Mouse (Mus musculus): ENCODE results near the gene Gm11596. TPM values are rescaled to one million over a fixed set of nuclear protein-coding genes. Genes with fewer than 3 reads are reported as not detected.
"Not testable (repeated sequence)": the region's sequence is repeated elsewhere in the genome, so short reads cannot be mapped to it uniquely, and the experiment has no call there.

Gene Gm11596
- polyA plus RNA-seq, 1 experiment: not detected

GRCm38 (mm10) chr11:99780604-99781003 lies 12.7 kb downstream of the Gm11596 start, which contains the start of gene Krtap4-8:
Gene Krtap4-8, minus strand, starts transcription at chr11:99780704.
- no peaks in the 10 kb centered on the region for H3K36me3 ChIP-seq (ENCODE audit: control insufficient read depth, insufficient read depth, low read length)
- H3K4me3 ChIP-seq (ENCODE audit: control insufficient read depth, insufficient read depth, low read length): no peak within 1 kb of the TSS
- no peak for DNase-seq
- no peak for TF ChIP-seq CTCF (IDR thresholded peaks at IDR 0.05; ENCODE audit: borderline replicate concordance, control insufficient read depth, extremely low read depth, insufficient read depth, low read length, poor library complexity)
- TF ChIP-seq POLR2A (IDR thresholded peaks at IDR 0.05; ENCODE audit: control insufficient read depth, extremely low read depth, insufficient read depth, low read length, poor library complexity): no peak
- H3K4me1 ChIP-seq (replicated peaks; ENCODE audit: control insufficient read depth, insufficient read depth, low read length): no peaks in the 10 kb centered on the region
- no peak within 1 kb of the TSS for H3K27ac ChIP-seq (ENCODE audit: control insufficient read depth, insufficient read depth, low read length)
- 96% methylated on average over 2 of the region's 2 CpGs for WGBS
- H3K27me3 ChIP-seq (ENCODE audit: control insufficient read depth, insufficient read depth, low read length): no peaks in the 10 kb centered on the region

GRCm38 (mm10) chr11:99778401-99778800 lies 14.9 kb downstream of the Gm11596 start:
- Histone ChIP-seq H3K27me3 (ENCODE audit: control insufficient read depth, insufficient read depth, low read length) (no peaks in the 10 kb centered on the region), H3K36me3 (ENCODE audit: control insufficient read depth, insufficient read depth, low read length) (no peaks in the 10 kb centered on the region), H3K27ac (ENCODE audit: control insufficient read depth, insufficient read depth, low read length) (no peak overlapping the region), H3K4me1 (replicated peaks; ENCODE audit: control insufficient read depth, insufficient read depth, low read length) (no peaks in the 10 kb centered on the region), H3K4me3 (ENCODE audit: control insufficient read depth, insufficient read depth, low read length) (no peak overlapping the region)
- no peak for TF ChIP-seq CTCF (IDR thresholded peaks at IDR 0.05; ENCODE audit: borderline replicate concordance, control insufficient read depth, extremely low read depth, insufficient read depth, low read length, poor library complexity)
- no peak for TF ChIP-seq POLR2A (IDR thresholded peaks at IDR 0.05; ENCODE audit: control insufficient read depth, extremely low read depth, insufficient read depth, low read length, poor library complexity)
- 81% methylated on average over 7 of the region's 7 CpGs for WGBS
- no peak for DNase-seq

- not testable (repeated sequence) for H3K27me3 ChIP-seq (ENCODE audit: control insufficient read depth, insufficient read depth, low read length); H3K36me3 ChIP-seq (ENCODE audit: control insufficient read depth, insufficient read depth, low read length); DNase-seq; H3K4me1 ChIP-seq (replicated peaks; ENCODE audit: control insufficient read depth, insufficient read depth, low read length); H3K27ac ChIP-seq (ENCODE audit: control insufficient read depth, insufficient read depth, low read length); H3K4me3 ChIP-seq (ENCODE audit: control insufficient read depth, insufficient read depth, low read length)
Measured at GRCm38 (mm10) chr11:99772813-99773212, 20.5 kb downstream of the Gm11596 start, which contains the start of gene Gm11595. Gene Gm11595, minus strand, starts transcription at chr11:99772913.

- Histone ChIP-seq H3K36me3 (ENCODE audit: control insufficient read depth, insufficient read depth, low read length) (no peaks in the 10 kb centered on the region), H3K27me3 (ENCODE audit: control insufficient read depth, insufficient read depth, low read length) (no peaks in the 10 kb centered on the region), H3K4me3 (ENCODE audit: control insufficient read depth, insufficient read depth, low read length) (no peak overlapping the region), H3K4me1 (replicated peaks; ENCODE audit: control insufficient read depth, insufficient read depth, low read length) (no peaks in the 10 kb centered on the region), H3K27ac (ENCODE audit: control insufficient read depth, insufficient read depth, low read length) (no peak overlapping the region)
- 89% methylated on average over 2 of the region's 2 CpGs for WGBS
- TF ChIP-seq CTCF (IDR thresholded peaks at IDR 0.05; ENCODE audit: borderline replicate concordance, control insufficient read depth, extremely low read depth, insufficient read depth, low read length, poor library complexity): no peak
- no peak for TF ChIP-seq POLR2A (IDR thresholded peaks at IDR 0.05; ENCODE audit: control insufficient read depth, extremely low read depth, insufficient read depth, low read length, poor library complexity)
- no peak for DNase-seq
Measured at GRCm38 (mm10) chr11:99768410-99768809, 24.9 kb downstream of the Gm11596 start.

- TF ChIP-seq POLR2A (IDR thresholded peaks at IDR 0.05; ENCODE audit: control insufficient read depth, extremely low read depth, insufficient read depth, low read length, poor library complexity): no peak
- Histone ChIP-seq H3K4me3 (ENCODE audit: control insufficient read depth, insufficient read depth, low read length) (no peak overlapping the region), H3K27me3 (ENCODE audit: control insufficient read depth, insufficient read depth, low read length) (no peaks in the 10 kb centered on the region), H3K36me3 (ENCODE audit: control insufficient read depth, insufficient read depth, low read length) (no peaks in the 10 kb centered on the region), H3K27ac (ENCODE audit: control insufficient read depth, insufficient read depth, low read length) (no peak overlapping the region), H3K4me1 (replicated peaks; ENCODE audit: control insufficient read depth, insufficient read depth, low read length) (no peaks in the 10 kb centered on the region)
- no peak for DNase-seq
- 100% methylated on average over 1 of the region's 1 CpGs for WGBS
Measured at GRCm38 (mm10) chr11:99758877-99759276, 34.4 kb downstream of the Gm11596 start.

GRCm38 (mm10) chr11:99743985-99744384 lies 49.3 kb downstream of the Gm11596 start:
- TF ChIP-seq CTCF (IDR thresholded peaks at IDR 0.05; ENCODE audit: borderline replicate concordance, control insufficient read depth, extremely low read depth, insufficient read depth, low read length, poor library complexity): no peak
- no peak for TF ChIP-seq POLR2A (IDR thresholded peaks at IDR 0.05; ENCODE audit: control insufficient read depth, extremely low read depth, insufficient read depth, low read length, poor library complexity)
- Histone ChIP-seq H3K27ac (ENCODE audit: control insufficient read depth, insufficient read depth, low read length) (no peak overlapping the region), H3K4me3 (ENCODE audit: control insufficient read depth, insufficient read depth, low read length) (no peak overlapping the region), H3K27me3 (ENCODE audit: control insufficient read depth, insufficient read depth, low read length) (no peaks in the 10 kb centered on the region), H3K36me3 (ENCODE audit: control insufficient read depth, insufficient read depth, low read length) (no peaks in the 10 kb centered on the region), H3K4me1 (replicated peaks; ENCODE audit: control insufficient read depth, insufficient read depth, low read length) (no peaks in the 10 kb centered on the region)
- no peak for DNase-seq
- WGBS: 93% methylated on average over 3 of the region's 3 CpGs

Other genes with a start within 250 kb of the Gm11596 start
- gene Krtap3-3, start 242.6 kb downstream of the Gm11596 start, polyA plus RNA-seq (2012; rRNA removed): 0.46 and 0.66 TPM in 2 replicates
- gene Krtap3-2, start 236.6 kb downstream of the Gm11596 start, polyA plus RNA-seq (2012; rRNA removed): 0.15 and 0.19 TPM in 2 replicates
- not detected in 2 replicates for gene Gm11939, start 234.0 kb downstream of the Gm11596 start, polyA plus RNA-seq (2012; rRNA removed)
- gene Krtap3-1, start 226.8 kb downstream of the Gm11596 start, polyA plus RNA-seq (2012; rRNA removed): 0.43 and 0.81 TPM in 2 replicates
- not detected in 2 replicates for gene Krtap1-5, start 212.5 kb downstream of the Gm11596 start, polyA plus RNA-seq (2012; rRNA removed)
- not detected in 2 replicates for gene Krtap1-4, start 209.8 kb downstream of the Gm11596 start, polyA plus RNA-seq (2012; rRNA removed)
- gene Krtap1-3, start 202.1 kb downstream of the Gm11596 start, polyA plus RNA-seq (2012; rRNA removed): not detected in 2 replicates
- not detected in 2 replicates for gene Krtap9-3, start 195.4 kb downstream of the Gm11596 start, polyA plus RNA-seq (2012; rRNA removed)
- gene Gm11938, start 190.2 kb downstream of the Gm11596 start, polyA plus RNA-seq (2012; rRNA removed): 0.33 TPM in 1 of 2 replicates, not detected in the other
- gene Gm11937, start 183.3 kb downstream of the Gm11596 start, polyA plus RNA-seq (2012; rRNA removed): not detected in 2 replicates
- 0.22 and 0.37 TPM in 2 replicates for gene Krtap2-4, start 178.6 kb downstream of the Gm11596 start, polyA plus RNA-seq (2012; rRNA removed)
- gene Gm11562, start 173.0 kb downstream of the Gm11596 start, polyA plus RNA-seq (2012; rRNA removed): not detected in 2 replicates
- gene Krtap4-1, start 165.2 kb downstream of the Gm11596 start, polyA plus RNA-seq (2012; rRNA removed): not detected in 2 replicates
- not detected in 2 replicates for gene Krtap4-2, start 158.4 kb downstream of the Gm11596 start, polyA plus RNA-seq (2012; rRNA removed)
- not detected in 2 replicates for gene Krtap4-7, start 149.4 kb downstream of the Gm11596 start, polyA plus RNA-seq (2012; rRNA removed)
- not detected in 2 replicates for gene Gm11555, start 143.2 kb downstream of the Gm11596 start, polyA plus RNA-seq (2012; rRNA removed)
- not detected in 2 replicates for gene Gm11563, start 134.5 kb downstream of the Gm11596 start, polyA plus RNA-seq (2012; rRNA removed)
- not detected in 2 replicates for gene Krtap4-6, start 127.5 kb downstream of the Gm11596 start, polyA plus RNA-seq (2012; rRNA removed)
- not detected in 2 replicates for gene Gm14190, start 102.7 kb downstream of the Gm11596 start, polyA plus RNA-seq (2012; rRNA removed)
- gene Gm14180, start 59.2 kb downstream of the Gm11596 start, polyA plus RNA-seq (2012; rRNA removed): not detected in 2 replicates
- gene Gm11595, start 20.6 kb downstream of the Gm11596 start, polyA plus RNA-seq (2012; rRNA removed): not detected in 2 replicates
- not detected in 2 replicates for gene Krtap4-8, start 12.8 kb downstream of the Gm11596 start, polyA plus RNA-seq (2012; rRNA removed)
- gene Krtap4-9, start 8.3 kb downstream of the Gm11596 start, polyA plus RNA-seq (2012; rRNA removed): 0.17 TPM in 1 of 2 replicates, not detected in the other
- not detected in 2 replicates for gene Gm11569, start 5.5 kb upstream of the Gm11596 start, polyA plus RNA-seq (2012; rRNA removed)
- gene Gm11554, start 11.0 kb upstream of the Gm11596 start, polyA plus RNA-seq (2012; rRNA removed): not detected in 2 replicates
- not detected in 2 replicates for gene Krtap4-13, start 16.4 kb upstream of the Gm11596 start, polyA plus RNA-seq (2012; rRNA removed)
- gene Gm11564, start 22.2 kb upstream of the Gm11596 start, polyA plus RNA-seq (2012; rRNA removed): not detected in 2 replicates
- not detected in 2 replicates for gene 2300003K06Rik, start 44.6 kb upstream of the Gm11596 start, polyA plus RNA-seq (2012; rRNA removed)
- gene Krtap4-16, start 58.1 kb upstream of the Gm11596 start, polyA plus RNA-seq (2012; rRNA removed): 0.28 TPM in 1 of 2 replicates, not detected in the other
- gene Gm11568, start 64.5 kb upstream of the Gm11596 start, polyA plus RNA-seq (2012; rRNA removed): not detected in 2 replicates
- 0.31 TPM in 1 of 2 replicates, not detected in the other for gene Gm11559, start 71.0 kb upstream of the Gm11596 start, polyA plus RNA-seq (2012; rRNA removed)
- gene Krtap9-1, start 79.9 kb upstream of the Gm11596 start, polyA plus RNA-seq (2012; rRNA removed): not detected in 2 replicates
- gene Gm11567, start 85.7 kb upstream of the Gm11596 start, polyA plus RNA-seq (2012; rRNA removed): not detected in 2 replicates
- 0.13 TPM in 1 of 2 replicates, not detected in the other for gene Krtap31-1, start 114.5 kb upstream of the Gm11596 start, polyA plus RNA-seq (2012; rRNA removed)
- gene Gm11565, start 121.3 kb upstream of the Gm11596 start, polyA plus RNA-seq (2012; rRNA removed): not detected in 2 replicates
- 0.11 TPM in 1 of 2 replicates, not detected in the other for gene Krtap31-2, start 142.8 kb upstream of the Gm11596 start, polyA plus RNA-seq (2012; rRNA removed)
- gene Krtap9-5, start 155.0 kb upstream of the Gm11596 start, polyA plus RNA-seq (2012; rRNA removed): not detected in 2 replicates
- gene Krtap29-1, start 185.6 kb upstream of the Gm11596 start, polyA plus RNA-seq (2012; rRNA removed): not detected in 2 replicates
- gene Krtap16-1, start 193.1 kb upstream of the Gm11596 start, polyA plus RNA-seq (2012; rRNA removed): not detected in 2 replicates
- gene Krtap17-1, start 200.5 kb upstream of the Gm11596 start, polyA plus RNA-seq (2012; rRNA removed): 0.31 and 0.43 TPM in 2 replicates
- gene Krt33a, start 222.7 kb upstream of the Gm11596 start, polyA plus RNA-seq (2012; rRNA removed): 0.11 and 0.14 TPM in 2 replicates
- gene Krt33b, start 236.4 kb upstream of the Gm11596 start, polyA plus RNA-seq (2012; rRNA removed): 0.44 TPM in 1 of 2 replicates, not detected in the other
- gene Krt34, start 248.1 kb upstream of the Gm11596 start, polyA plus RNA-seq (2012; rRNA removed): not detected in 2 replicates

Data from thymus, adult 2 months (tissue).